Mouse (Mus musculus) adrenal gland, adult (tissue): ENCODE results near the gene Kbtbd2.
A peak's percentile ranks its signal among the peaks of the same experiment; 100 is the strongest.

Source experiments
- DNase-seq, 2 experiments: peaks; one replicate each; pipeline ENCODE4 v3.0.0; 2022 to 2023; ENCODE audit warnings: low spot score in 1 of 2; ENCODE audit not compliant: inconsistent age in 2 of 2

Gene Kbtbd2

DNA sequence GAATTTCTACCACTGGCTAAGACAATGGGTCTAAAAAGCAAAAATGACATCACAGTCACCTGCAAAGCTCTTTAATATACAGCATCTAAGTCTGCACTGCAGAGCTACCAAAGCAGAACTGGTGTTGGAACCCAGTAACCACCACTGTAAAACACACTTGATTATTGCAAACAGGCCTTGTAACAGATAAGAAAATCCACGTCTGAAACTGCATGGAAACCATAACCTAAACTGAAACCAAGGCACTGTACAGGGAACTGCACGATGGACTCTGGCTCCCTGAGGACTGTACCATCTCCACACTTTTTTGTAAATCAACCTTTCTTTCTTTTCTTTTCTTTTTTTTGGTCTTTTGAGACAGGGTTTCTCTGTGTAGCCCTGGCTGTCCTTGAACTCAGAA is 9.9 kb downstream of the Kbtbd2 start:
- DNase-seq = no peak

DNA sequence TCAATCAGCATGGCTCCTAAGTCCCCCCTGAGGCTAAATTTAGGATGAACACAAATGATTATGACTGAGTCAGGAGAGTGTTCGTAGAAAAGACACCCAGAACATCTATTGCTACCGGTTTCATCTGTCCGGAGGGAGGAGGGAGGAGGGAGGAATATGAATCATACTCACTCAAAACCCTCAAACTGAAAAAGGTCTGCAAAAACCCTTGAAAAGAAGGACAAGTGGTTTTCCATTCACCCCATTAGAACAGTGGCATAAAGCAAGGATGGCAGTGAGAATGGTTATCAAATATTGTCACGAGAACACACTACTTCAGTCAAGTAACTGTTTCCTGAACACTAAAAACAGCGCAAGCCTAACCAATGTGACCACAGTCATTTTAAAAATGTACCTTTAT is 12.5 kb downstream of the Kbtbd2 start:
- peak in 1 of 2 experiments; percentile 73 for DNase-seq

DNA sequence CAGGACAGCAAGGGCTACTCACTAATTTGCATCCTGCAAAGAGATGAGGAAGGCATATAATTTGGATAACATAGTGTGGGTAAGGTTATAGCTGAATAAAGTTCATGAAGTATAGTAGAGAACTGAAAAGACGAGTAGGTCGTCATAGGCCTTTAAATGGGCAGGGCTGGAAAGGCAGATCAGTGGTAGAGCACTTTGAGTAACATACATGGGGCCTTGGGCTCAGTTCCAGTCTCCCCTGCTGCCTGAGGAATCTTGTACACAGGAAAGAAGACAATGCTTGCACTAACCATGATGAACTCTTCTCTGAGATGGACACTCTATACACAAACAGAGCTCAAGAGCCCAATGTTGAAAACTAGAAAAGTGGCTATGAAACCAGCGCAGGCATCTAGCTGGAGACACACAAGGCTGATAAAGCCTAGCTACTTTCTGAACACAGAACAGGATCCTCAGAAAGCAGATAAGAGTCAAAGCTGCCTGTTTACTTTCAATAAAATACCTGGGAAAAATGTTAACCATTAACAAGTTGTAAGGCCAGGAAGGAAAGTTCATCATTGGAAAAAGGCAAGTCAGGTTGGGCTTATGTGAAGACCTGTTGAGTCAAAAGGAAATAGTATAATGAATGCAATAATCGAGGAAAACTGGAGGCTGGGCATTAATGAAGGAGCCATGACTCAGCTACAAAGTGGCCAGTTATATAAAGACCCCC is 13.9 kb downstream of the Kbtbd2 start:
- DNase-seq = no peak

DNA sequence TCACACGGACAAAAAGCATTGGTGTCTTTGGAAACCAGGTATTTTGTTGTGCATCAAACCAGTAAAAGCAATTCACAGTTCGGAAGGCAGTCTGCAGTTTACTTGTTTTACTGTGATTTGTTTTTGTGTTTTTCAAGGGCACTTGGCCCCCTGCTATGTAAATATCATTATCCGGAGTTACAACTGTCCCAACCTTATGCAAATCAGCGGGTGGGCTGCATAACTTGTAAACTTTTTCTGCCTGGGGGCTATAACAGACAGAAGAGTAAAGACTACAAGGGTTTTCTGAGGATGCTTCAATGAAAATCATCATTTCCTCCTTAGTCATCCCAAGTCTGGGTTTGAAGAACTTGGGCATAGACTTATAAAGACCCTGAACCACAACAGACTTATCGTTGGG is 18.0 kb downstream of the Kbtbd2 start:
- DNase-seq = no peak

DNA sequence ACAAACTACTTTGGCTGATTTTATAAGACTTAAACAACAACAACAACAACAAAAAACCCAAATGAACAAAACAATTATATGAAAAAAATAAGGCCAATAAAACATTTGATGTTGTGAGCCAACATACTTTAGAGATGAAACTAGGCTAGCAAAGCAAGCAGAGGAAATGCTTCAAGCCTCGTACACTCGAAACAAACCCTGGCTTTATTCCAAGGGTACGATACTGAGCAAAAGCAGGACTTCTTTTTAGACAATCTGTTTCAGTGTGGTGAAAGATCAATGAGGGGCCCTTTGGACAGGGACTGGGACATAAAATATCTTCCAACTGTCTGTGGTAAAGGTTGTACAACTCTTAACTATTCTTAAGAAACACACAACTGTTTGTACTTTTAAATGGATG is 21.8 kb downstream of the Kbtbd2 start:
- DNase-seq = no peak

DNA sequence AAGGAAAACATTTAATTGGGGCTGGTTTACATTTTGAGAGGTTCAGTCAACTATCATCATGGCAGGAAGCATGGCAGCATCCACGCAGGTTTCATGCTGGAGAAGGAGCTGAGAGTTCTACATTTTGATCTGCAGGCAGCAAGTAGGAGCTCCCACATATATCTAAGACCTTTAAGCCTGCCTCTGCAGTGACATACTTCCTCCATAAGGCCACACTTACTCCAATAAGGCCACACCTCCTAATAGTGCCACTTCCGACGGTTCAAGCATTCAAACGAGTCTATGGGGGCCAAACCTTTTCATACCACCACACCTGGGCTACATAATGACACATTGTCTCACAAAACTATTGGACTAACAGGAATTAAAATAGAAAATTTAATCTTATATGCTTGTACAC is 31.9 kb downstream of the Kbtbd2 start:
- DNase-seq = no peak

DNA sequence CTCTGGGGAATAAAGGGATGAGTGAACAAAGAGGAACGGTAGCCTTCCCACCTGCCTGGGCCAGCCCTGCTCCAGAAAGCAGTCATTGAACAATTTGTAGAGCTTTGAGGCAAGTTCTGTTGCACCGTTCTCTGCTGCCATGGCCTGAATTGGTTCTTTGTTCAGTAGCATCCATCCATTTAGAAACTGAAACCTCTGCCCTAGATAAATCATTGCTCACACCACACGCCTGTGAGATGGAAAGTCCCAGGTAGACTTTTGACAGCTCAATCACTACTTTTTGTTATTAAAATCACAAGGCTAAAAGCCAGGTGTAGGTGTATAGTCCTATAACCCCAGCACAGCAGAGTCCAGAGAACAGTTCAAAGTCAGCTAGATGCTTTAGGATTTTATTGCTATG is 32.3 kb downstream of the Kbtbd2 start:
- no peak for DNase-seq

DNA sequence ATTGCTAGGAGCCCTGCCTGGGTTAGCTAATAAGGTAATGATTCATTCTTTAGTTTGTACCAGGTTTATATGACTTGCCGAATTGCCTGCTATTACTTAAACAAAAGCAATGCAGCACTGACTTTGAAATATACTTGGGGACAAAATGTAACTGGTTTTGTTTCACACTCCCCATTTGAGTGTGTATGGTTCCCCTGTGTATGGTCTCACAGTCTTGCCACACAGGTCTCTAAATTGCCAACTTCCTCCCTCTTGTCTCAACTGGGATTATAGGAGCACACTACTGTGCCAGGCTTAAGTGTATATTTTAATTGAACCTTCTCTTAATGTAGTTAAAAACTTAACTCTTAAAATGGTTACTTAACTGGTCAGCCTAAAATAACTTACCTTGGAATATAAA is 38.3 kb downstream of the Kbtbd2 start:
- no peak for DNase-seq

DNA sequence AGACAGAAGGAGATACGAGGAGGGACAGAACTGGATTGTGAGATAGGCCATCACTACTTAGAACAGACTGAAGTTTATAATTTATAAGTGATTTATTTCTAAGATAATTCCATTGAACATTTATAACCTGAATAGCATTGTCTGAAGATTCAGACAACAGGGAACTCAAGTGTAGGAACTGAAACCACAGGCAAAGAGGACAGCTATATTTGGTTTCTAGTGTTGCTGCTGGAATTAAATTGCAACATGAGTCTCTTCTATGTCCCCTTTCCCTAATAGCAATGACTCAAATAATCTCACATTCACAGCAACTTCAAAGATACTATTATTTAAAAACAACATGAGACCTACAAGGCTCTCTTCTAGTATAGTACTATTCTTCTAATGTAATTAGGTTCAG is 41.5 kb downstream of the Kbtbd2 start:
- no peak for DNase-seq

DNA sequence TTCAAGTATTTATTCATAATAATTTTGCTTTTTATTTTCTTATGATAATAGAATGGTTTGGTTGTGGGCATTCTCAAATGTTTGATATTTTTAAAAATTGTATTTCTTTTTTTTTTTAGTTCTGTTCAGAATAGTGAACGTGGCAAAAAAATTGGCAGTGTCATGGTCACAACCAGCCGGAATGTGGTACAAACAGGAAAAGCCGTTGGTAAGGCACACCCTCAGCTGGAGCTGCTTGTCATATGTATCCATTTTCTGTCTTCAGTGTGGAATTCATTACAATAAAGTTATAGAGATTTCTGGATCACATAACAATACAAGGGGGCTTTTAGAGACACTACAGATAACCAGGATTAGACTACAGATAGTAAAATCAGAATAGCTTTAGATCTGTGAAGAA is 43.9 kb downstream of the Kbtbd2 start:
- DNase-seq = no peak

DNA sequence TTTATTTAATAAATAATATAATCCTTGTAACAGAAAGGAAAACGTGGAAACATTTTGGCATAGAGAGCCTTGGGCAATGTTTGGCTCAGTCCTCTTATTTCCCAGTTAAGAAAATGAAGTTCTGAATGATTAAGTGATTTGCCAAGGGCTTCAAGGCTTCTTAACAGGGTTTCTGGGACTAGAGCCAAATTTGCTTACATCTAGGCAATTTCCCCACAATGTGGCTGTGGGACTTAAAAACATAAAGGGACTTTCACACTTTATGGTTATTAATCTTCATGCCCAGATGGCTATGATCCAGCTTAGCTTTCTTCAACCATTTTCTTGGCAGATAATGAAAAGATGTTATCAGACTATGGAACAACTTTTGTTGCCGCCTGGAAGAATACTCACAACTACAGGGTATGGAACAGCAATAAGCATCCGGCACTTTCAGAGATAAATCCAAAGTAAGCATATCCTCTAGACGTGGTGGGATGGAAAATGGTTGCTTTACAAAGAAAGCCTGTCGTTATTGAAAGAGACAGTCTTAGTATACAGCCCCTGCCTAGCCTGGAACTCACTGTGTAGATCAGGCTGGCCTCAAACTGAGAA is 51.6 kb downstream of the Kbtbd2 start:
- peak in 1 of 2 experiments; percentile 64 for DNase-seq

DNA sequence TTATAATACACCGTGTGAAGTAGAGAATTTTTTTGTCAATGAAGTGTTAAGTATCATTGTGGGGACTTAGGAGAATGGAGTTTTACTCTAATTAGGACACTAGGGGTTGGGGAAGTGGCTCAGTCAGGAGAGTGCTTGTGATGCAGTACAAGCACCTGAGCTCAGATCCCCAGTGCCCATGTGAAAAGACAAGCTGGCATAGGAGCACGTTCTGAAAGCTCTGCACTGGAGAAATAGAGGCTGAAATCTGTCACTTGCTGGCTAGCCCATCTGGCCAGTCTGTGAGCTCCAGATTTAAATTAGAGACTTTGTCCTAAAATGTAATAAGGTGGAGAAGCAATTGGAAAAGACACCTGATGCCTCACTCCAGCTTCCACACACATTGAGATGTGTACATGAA is 65.1 kb downstream of the Kbtbd2 start:
- DNase-seq = no peak
